ENCODE assay signal across 9 mouse cellular contexts in genomic region chr17:33756108-33756790, GRCm38 (mm10). TPM values are rescaled to one million over a fixed set of nuclear protein-coding genes. Genes with fewer than 3 reads are reported as not detected.
DNase-seq lines count a peak whose midpoint lies in the region; ATAC-seq and TF ChIP-seq lines count a peak whose summit lies in the region.
"Had no signal": no experiment of that assay in that cellular context is flagged by ENCODE, and none has a peak within 500 bp of the region (broad histone marks: within the 10 kb centered on the region; RNA-seq: fewer than 3 reads in every experiment).

No protein-coding gene starts in this region.

- no peak overlapping the region for H3K4me3 ChIP-seq in heart, embryonic 15.5 days
- no peak overlapping the region for H3K4me3 ChIP-seq in lung, postnatal 0 days (ENCODE audit: low read depth, low read length)

- peak overlapping the region; percentile 7; the same call in 1 of the 2 replicates for H3K4me2 ChIP-seq in heart, embryonic 15.5 days
- H3K4me2 ChIP-seq in lung, postnatal 0 days (replicated peaks; ENCODE audit: low read depth, low read length), result no peak overlapping the region; the same call in 1 of the 2 replicates

- no peak for ATAC-seq in heart, embryonic 15.5 days (replicated peaks; ENCODE audit: insufficient number of reproducible peaks, insufficient read depth, low FRiP score, low read depth)
- ATAC-seq in lung, postnatal 0 days, result no peak

- TF ChIP-seq CTCF in lung, postnatal 0 days (IDR thresholded peaks at IDR 0.05), result no peak

- H3K36me3 ChIP-seq in heart, embryonic 15.5 days, result no peaks in the 10 kb centered on the region
- no peaks in the 10 kb centered on the region for H3K36me3 ChIP-seq in lung, postnatal 0 days (ENCODE audit: insufficient read depth, low read length)

- intact Hi-C loops in left cerebral cortex, postnatal 10 days (cut with DNase I), result no loop called here

- TF ChIP-seq EP300 in lung, postnatal 0 days (IDR thresholded peaks at IDR 0.05), result peak; percentile 64; the same call in 1 of the 2 replicates

- H3K4me1 ChIP-seq in heart, embryonic 15.5 days (replicated peaks), result peaks cover 65% of the 10 kb centered on the region
- peaks cover 33% of the 10 kb centered on the region for H3K4me1 ChIP-seq in lung, postnatal 0 days (ENCODE audit: insufficient read depth, low read depth, low read length)

- H3K9me3 ChIP-seq in heart, embryonic 15.5 days (replicated peaks), result no peaks in the 10 kb centered on the region
- no peaks in the 10 kb centered on the region for H3K9me3 ChIP-seq in lung, postnatal 0 days (ENCODE audit: low read length)

- 80% methylated on average over 3 of the region's 3 CpGs for WGBS in heart, embryonic 15.5 days
- WGBS in lung, postnatal 0 days, result 77% methylated on average over 3 of the region's 3 CpGs

- DNase-seq in adrenal gland, adult 2 months, result peak; percentile 51
- DNase-seq in adrenal gland, adult 18-20 months (ENCODE audit: low spot score in 2 of 2), result no peak
- peak; percentile 61 for DNase-seq in kidney, adult 9 months
- DNase-seq in kidney, postnatal 4 days, result no peak
- DNase-seq in lung, postnatal 0 days (ENCODE audit: low spot score), result peak; percentile 49
- no peak for DNase-seq in left cerebral cortex, postnatal 10 days (ENCODE audit: extremely low spot score in 1 of 2, low spot score in 2 of 2)
- no peak for DNase-seq in frontal cortex, postnatal 14 days (ENCODE audit: low spot score in 2 of 2)

- no peak overlapping the region for H3K9ac ChIP-seq in heart, embryonic 15.5 days
- H3K9ac ChIP-seq in lung, postnatal 0 days (replicated peaks; ENCODE audit: low read depth), result no peak overlapping the region

- H3K27ac ChIP-seq in heart, embryonic 15.5 days, result peak overlapping the region; percentile 17; the same call in 1 of the 2 replicates
- H3K27ac ChIP-seq in lung, postnatal 0 days (ENCODE audit: low read length), result peak overlapping the region; percentile 66

- H3K27me3 ChIP-seq in heart, embryonic 15.5 days, result no peaks in the 10 kb centered on the region
- H3K27me3 ChIP-seq in lung, postnatal 0 days (replicated peaks; ENCODE audit: insufficient read depth, low read length), result no peaks in the 10 kb centered on the region

RNA-seq across cellular contexts. Expression of gene Rab11b, which starts 4.1 kb away (rescaled TPM):
- 100 to 1,000 TPM; 247 to 267 TPM for total RNA-seq in adrenal gland, adult 2 months (2021)
- 522 and 543 TPM in 2 replicates for polyA plus RNA-seq in adrenal gland, adult 2 months (2012; rRNA removed)
- total RNA-seq in adrenal gland, adult 18-20 months (2021), result 100 to 1,000 TPM; 208 to 255 TPM
- 274 and 318 TPM in 2 replicates for polyA plus RNA-seq in heart, embryonic 15.5 days (2015; fragmentation: Nextera tagmentation; extraction: Ambion mirVana)
- 258 and 279 TPM in 2 replicates for polyA plus RNA-seq in lung, postnatal 0 days (2015; fragmentation: Nextera tagmentation; extraction: Ambion mirVana)
- 100 to 1,000 TPM; 336 to 350 TPM for total RNA-seq in left cerebral cortex, postnatal 10 days (2021)

RNA-seq across cellular contexts. Expression of gene Angptl4, which starts 25.4 kb away (rescaled TPM):
- 100 to 1,000 TPM in 1 of 2 experiments, 10 to 100 TPM in 1; 44.5 to 100 TPM for total RNA-seq in adrenal gland, adult 2 months (2021)
- 131 and 261 TPM in 2 replicates for polyA plus RNA-seq in adrenal gland, adult 2 months (2012; rRNA removed)
- total RNA-seq in adrenal gland, adult 18-20 months (2021), result 100 to 1,000 TPM in 1 of 2 experiments, 10 to 100 TPM in 1; 47.8 to 111 TPM
- polyA plus RNA-seq in heart, embryonic 15.5 days (2015; fragmentation: Nextera tagmentation; extraction: Ambion mirVana), result 15.4 and 20.0 TPM in 2 replicates
- polyA plus RNA-seq in lung, postnatal 0 days (2015; fragmentation: Nextera tagmentation; extraction: Ambion mirVana), result 125 and 137 TPM in 2 replicates
- total RNA-seq in left cerebral cortex, postnatal 10 days (2021), result 1 to 10 TPM; 5.2 to 9.1 TPM
- total RNA-seq: neutrophil, adult 5-6 weeks had no signal

RNA-seq across cellular contexts. Expression of gene March2, which starts 37.8 kb away (rescaled TPM):
- total RNA-seq in adrenal gland, adult 2 months (2021), result 100 to 1,000 TPM; 112 to 117 TPM
- 150 and 170 TPM in 2 replicates for polyA plus RNA-seq in adrenal gland, adult 2 months (2012; rRNA removed)
- total RNA-seq in adrenal gland, adult 18-20 months (2021), result 100 to 1,000 TPM; 122 to 124 TPM
- polyA plus RNA-seq in heart, embryonic 15.5 days (2015; fragmentation: Nextera tagmentation; extraction: Ambion mirVana), result 98.6 and 118 TPM in 2 replicates
- polyA plus RNA-seq in lung, postnatal 0 days (2015; fragmentation: Nextera tagmentation; extraction: Ambion mirVana), result 104 and 106 TPM in 2 replicates
- 10 to 100 TPM; 81.5 to 82.1 TPM for total RNA-seq in left cerebral cortex, postnatal 10 days (2021)

RNA-seq across cellular contexts. Expression of gene Kank3, which starts 54.1 kb away (rescaled TPM):
- 10 to 100 TPM; 55.9 to 66.2 TPM for total RNA-seq in adrenal gland, adult 2 months (2021)
- 164 and 195 TPM in 2 replicates for polyA plus RNA-seq in adrenal gland, adult 2 months (2012; rRNA removed)
- total RNA-seq in adrenal gland, adult 18-20 months (2021), result 10 to 100 TPM; 66.2 to 93.4 TPM
- 44.1 and 52.6 TPM in 2 replicates for polyA plus RNA-seq in heart, embryonic 15.5 days (2015; fragmentation: Nextera tagmentation; extraction: Ambion mirVana)
- polyA plus RNA-seq in lung, postnatal 0 days (2015; fragmentation: Nextera tagmentation; extraction: Ambion mirVana), result 186 and 211 TPM in 2 replicates
- total RNA-seq in left cerebral cortex, postnatal 10 days (2021), result 10 to 100 TPM; 37.9 to 38.2 TPM

Comparison
In these comparisons a context has a peak if more than half of its experiments do, and no peak if none do; other contexts are left out.
1. DNase-seq: peak in adrenal gland, adult 2 months (single experiment), kidney, adult 9 months (single experiment) and lung, postnatal 0 days (single experiment); none in adrenal gland, adult 18-20 months (0 of 2), kidney, postnatal 4 days (0 of 2), left cerebral cortex, postnatal 10 days (0 of 2) and frontal cortex, postnatal 14 days (0 of 2).
2. RNA of gene Angptl4, which starts 25.4 kb away (total RNA-seq): 47.8 to 111 TPM in adrenal gland, adult 18-20 months and 44.5 to 100 TPM in adrenal gland, adult 2 months; 5.2 to 9.1 TPM in left cerebral cortex, postnatal 10 days; every median in the first group is over 4 times any median in the second.